Mouse (Mus musculus) midbrain, postnatal 0 days (tissue): ENCODE measurements around the gene 9430038I01Rik. TPM values are rescaled to one million over a fixed set of nuclear protein-coding genes. Genes with fewer than 3 reads are reported as not detected.
A peak's percentile ranks its signal among the peaks of the same experiment; 100 is the strongest.
"Not testable (repeated sequence)": the region's sequence is repeated elsewhere in the genome, so short reads cannot be mapped to it uniquely, and the experiment has no call there.

Source experiments
- ATAC-seq: fragments of 200-750 bp; cut with Nextera tagmentation; 2 replicates; pipeline ENCODE4 v1.8.0; 2017; ENCODE audit warnings: moderate number of reproducible peaks, mild to moderate bottlenecking, moderate TSS enrichment, moderate library complexity; ENCODE audit not compliant: low FRiP score
- DNase-seq: peaks from one replicate; pipeline ENCODE4 v3.0.0-alpha.2; 2015; ENCODE audit warnings: low spot score
- H3K27ac ChIP-seq: fragments of 300-500 bp; sonication (generic); 2 replicates; pipeline ENCODE4 v1.5.1; 2014; ENCODE audit warnings: low read depth, mild to moderate bottlenecking, low read length, mixed read lengths
- H3K27me3 ChIP-seq: fragments of 300-500 bp; sonication (generic); 2 replicates; pipeline ENCODE4 v1.6.1; 2014; ENCODE audit warnings: low read length, control low read depth, mixed read lengths; ENCODE audit not compliant: insufficient read depth
- H3K36me3 ChIP-seq: fragments of 300-500 bp; sonication (generic); 2 replicates; pipeline ENCODE4 v1.6.1; 2014; ENCODE audit warnings: low read length, control low read depth, mixed read lengths; ENCODE audit not compliant: insufficient read depth
- H3K4me1 ChIP-seq: fragments of 300-500 bp; sonication (generic); 2 replicates; pipeline ENCODE4 v1.6.1; 2014; ENCODE audit warnings: mild to moderate bottlenecking, control low read depth, antibody characterized with exemption, low read length, mixed read lengths; ENCODE audit not compliant: insufficient read depth
- H3K4me2 ChIP-seq: fragments of 300-500 bp; sonication (generic); 2 replicates; pipeline ENCODE4 v1.6.1; 2014; ENCODE audit warnings: low read depth, mild to moderate bottlenecking, low read length, mixed read lengths; ENCODE audit not compliant: poor library complexity, severe bottlenecking
- H3K4me3 ChIP-seq: fragments of 300-500 bp; sonication (generic); 2 replicates; pipeline ENCODE4 v1.5.1; 2014; ENCODE audit warnings: low read depth, mild to moderate bottlenecking, low read length, moderate library complexity
- H3K9ac ChIP-seq: fragments of 300-500 bp; sonication (generic); replicated peaks from 2 replicates; pipeline ENCODE4 v1.6.1; 2014; ENCODE audit warnings: mild to moderate bottlenecking, low read length, moderate library complexity, mixed read lengths; ENCODE audit not compliant: poor library complexity, severe bottlenecking
- H3K9me3 ChIP-seq: fragments of 300-500 bp; sonication (generic); 2 replicates; pipeline ENCODE4 v1.6.1; 2016; ENCODE audit warnings: low read length, control low read depth
- CTCF ChIP-seq: IDR thresholded peaks from 2 replicates; pipeline ENCODE4 v1.5.1; 2016; ENCODE audit warnings: antibody characterized with exemption, mild to moderate bottlenecking
- WGBS: fragments of 180-500 bp; shearing (Covaris S2); extraction: QIAGEN DNeasy Blood & Tissue Kit; methylation state at CpG from one replicate; pipeline ENCODE4 v1.1.7; 2014; 5-methylcytosine and 5-hydroxymethylcytosine counted together
- polyA plus RNA-seq: library from polyadenylated mRNA; unstranded; fragments of >200 nt; fragmentation: Nextera tagmentation; extraction: Ambion mirVana; gene quantifications from 2 replicates; pipeline ENCODE4 v1.2.1, GENCODE M21; 2015
- total RNA-seq: library from RNA; depleted of rRNA; stranded (reverse); fragments of >200 nt; gene quantifications from 2 replicates; pipeline ENCODE4 v1.2.3, GENCODE M21; 2014; rRNA removed

Gene 9430038I01Rik
- 5.2 and 18.6 TPM in 2 replicates for total RNA-seq
- 14.0 and 15.3 TPM in 2 replicates for polyA plus RNA-seq

GRCm38 (mm10) chr7:137410337-137411197 is at the start of gene 9430038I01Rik:
Gene 9430038I01Rik (minus strand): TSS chr7:137410762.
- TF ChIP-seq CTCF, result peak; percentile 16
- Histone ChIP-seq H3K27me3 (no peaks in the 10 kb centered on the region), H3K9me3 (no peaks in the 10 kb centered on the region), H3K36me3 (no peaks in the 10 kb centered on the region), H3K4me2 (peak within 1 kb of the TSS; percentile 51), H3K4me3 (peak within 1 kb of the TSS; percentile 67), H3K4me1 (peaks cover 2% of the 10 kb centered on the region; the same call in 1 of the 2 replicates), H3K9ac (peak within 1 kb of the TSS; percentile 64), H3K27ac (peak within 1 kb of the TSS; percentile 82)
- DNase-seq (peak; percentile 98), ATAC-seq (peak; percentile 100)
- 0% methylated on average over 60 of the region's 63 CpGs for WGBS

- no peaks in the 10 kb centered on the region for H3K4me1 ChIP-seq
- H3K9ac ChIP-seq, result no peak overlapping the region
- no peak for TF ChIP-seq CTCF
- H3K9me3 ChIP-seq, result no peaks in the 10 kb centered on the region
- H3K36me3 ChIP-seq, result peaks cover 10% of the 10 kb centered on the region; the same call in 1 of the 2 replicates
- no peak overlapping the region for H3K4me2 ChIP-seq
- ATAC-seq (no peak), DNase-seq (no peak)
- no peaks in the 10 kb centered on the region for H3K27me3 ChIP-seq
- 94% methylated on average over 12 of the region's 12 CpGs for WGBS
- no peak overlapping the region for H3K4me3 ChIP-seq
- no peak overlapping the region for H3K27ac ChIP-seq
Observed at GRCm38 (mm10) chr7:137445321-137445720, 34.8 kb upstream of the 9430038I01Rik start.

- TF ChIP-seq CTCF, result no peak
- 0 out of 2 replicates have a peak, but pooled peaks cover 3% of the 10 kb centered on the region for H3K4me1 ChIP-seq
- no peak overlapping the region for H3K27ac ChIP-seq
- H3K27me3 ChIP-seq, result no peaks in the 10 kb centered on the region
- ATAC-seq (no peak), DNase-seq (no peak)
- H3K36me3 ChIP-seq, result peaks cover 4% of the 10 kb centered on the region; the same call in 1 of the 2 replicates
- H3K9me3 ChIP-seq, result no peaks in the 10 kb centered on the region
- WGBS, result 83% methylated on average over 4 of the region's 4 CpGs
- no peak overlapping the region for H3K4me3 ChIP-seq
- no peak overlapping the region for H3K4me2 ChIP-seq
- no peak overlapping the region for H3K9ac ChIP-seq
Observed at GRCm38 (mm10) chr7:137442951-137443350, 32.4 kb upstream of the 9430038I01Rik start.

GRCm38 (mm10) chr7:137438962-137439361 is 28.4 kb upstream of the 9430038I01Rik start:
- not testable (repeated sequence) for H3K36me3 ChIP-seq, DNase-seq, H3K27me3 ChIP-seq, H3K9ac ChIP-seq, H3K4me1 ChIP-seq, H3K9me3 ChIP-seq, H3K27ac ChIP-seq, ATAC-seq
- WGBS, result 83% methylated on average over 7 of the region's 7 CpGs
- Histone ChIP-seq H3K4me3 (peak overlapping the region; percentile 99; the same call in 1 of the 2 replicates), H3K4me2 (peak overlapping the region; percentile 77)

- ATAC-seq (peak; percentile 45; the same call in 1 of the 2 replicates), DNase-seq (peak; percentile 36)
- Histone ChIP-seq H3K4me1 (0 out of 2 replicates have a peak, but pooled peaks cover 3% of the 10 kb centered on the region), H3K36me3 (no peaks in the 10 kb centered on the region), H3K9ac (peak overlapping the region; percentile 96), H3K4me2 (peak overlapping the region; percentile 77), H3K27me3 (no peaks in the 10 kb centered on the region), H3K4me3 (peak overlapping the region; percentile 99), H3K27ac (peak overlapping the region; percentile 89), H3K9me3 (no peaks in the 10 kb centered on the region)
- WGBS, result 2% methylated on average over 7 of the region's 7 CpGs
- TF ChIP-seq CTCF, result no peak
Observed at GRCm38 (mm10) chr7:137438179-137438550, 27.6 kb upstream of the 9430038I01Rik start.
